Mouse (Mus musculus): ENCODE data around the gene Gm10837. TPM values are rescaled to one million over a fixed set of nuclear protein-coding genes. Genes with fewer than 3 reads are reported as not detected.
"Not testable (repeated sequence)": the region's sequence is repeated elsewhere in the genome, so short reads cannot be mapped to it uniquely, and the experiment has no call there.

The Gm10837 gene
- polyA plus RNA-seq, 1 experiment from 2014 or later = 0.48 TPM

GRCm38 (mm10) chr14:122453996-122454738 is 36.2 kb upstream of the Gm10837 start:
- ATAC-seq (replicated peaks; ENCODE audit: low FRiP score) (peak; percentile 70), DNase-seq (ENCODE audit: low spot score) (peak; percentile 72)
- peaks cover 21% of the 10 kb centered on the region; the same call in 1 of the 2 replicates for H3K27me3 ChIP-seq (ENCODE audit: control insufficient read depth, insufficient read depth, low read length)
- peak overlapping the region; percentile 93 for H3K27ac ChIP-seq (ENCODE audit: low read depth, low read length)
- H3K4me2 ChIP-seq (ENCODE audit: low read depth, low read length, severe bottlenecking) = peak overlapping the region; percentile 42
- H3K4me3 ChIP-seq (ENCODE audit: low read depth, low read length) = peak overlapping the region; percentile 11; the same call in 1 of the 2 replicates
- H3K4me1 ChIP-seq (replicated peaks; ENCODE audit: control insufficient read depth, insufficient read depth, low read length) = peaks cover 36% of the 10 kb centered on the region
- H3K9me3 ChIP-seq (ENCODE audit: control insufficient read depth, low read length) = no peaks in the 10 kb centered on the region
- peak overlapping the region; percentile 2; the same call in 1 of the 2 replicates for H3K9ac ChIP-seq (ENCODE audit: low read length)
- no peaks in the 10 kb centered on the region for H3K36me3 ChIP-seq (ENCODE audit: control insufficient read depth, insufficient read depth, low read length)
- WGBS = 6% methylated on average over 12 of the region's 12 CpGs

DNA sequence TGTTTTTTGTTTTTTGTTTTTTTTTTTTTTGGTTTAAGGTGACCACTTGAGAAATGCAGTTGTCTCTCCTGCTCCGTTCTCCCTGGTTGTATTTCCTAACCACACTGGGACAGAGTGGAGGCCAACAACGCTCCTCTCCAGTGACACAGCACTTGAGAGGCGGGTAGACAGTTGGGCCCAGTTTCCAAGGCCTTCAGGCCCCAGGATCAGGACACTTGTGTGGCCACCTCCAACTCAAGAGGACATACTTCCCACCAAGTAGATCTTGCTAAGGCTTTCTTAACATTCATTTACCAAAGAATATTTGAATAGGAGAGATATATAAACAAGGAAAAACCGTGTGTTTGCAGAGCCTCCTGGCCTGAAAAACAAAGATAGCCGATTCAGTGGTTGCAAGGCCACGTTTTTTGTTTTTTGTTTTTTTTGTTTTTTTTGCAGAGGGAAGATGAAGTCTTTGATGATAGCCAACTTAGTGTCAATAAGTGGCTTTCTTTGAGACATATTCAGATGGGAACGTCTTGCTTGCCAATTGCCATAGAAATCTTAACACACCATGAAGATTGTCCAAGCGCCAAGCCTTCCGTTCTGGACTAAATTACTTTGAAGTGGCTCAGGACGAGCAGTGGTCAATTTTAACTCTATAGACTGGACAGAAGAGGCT is 35.4 kb upstream of the Gm10837 start:
- no peak for ATAC-seq (replicated peaks; ENCODE audit: low FRiP score)
- 19% methylated on average over 10 of the region's 10 CpGs for WGBS
- Histone ChIP-seq H3K4me3 (ENCODE audit: low read depth, low read length) (no peak overlapping the region), H3K4me2 (ENCODE audit: low read depth, low read length, severe bottlenecking) (no peak overlapping the region), H3K27ac (ENCODE audit: low read depth, low read length) (peak overlapping the region; percentile 93), H3K27me3 (ENCODE audit: control insufficient read depth, insufficient read depth, low read length) (peaks cover 16% of the 10 kb centered on the region; the same call in 1 of the 2 replicates), H3K9ac (ENCODE audit: low read length) (peak overlapping the region; percentile 43; the same call in 1 of the 2 replicates), H3K4me1 (replicated peaks; ENCODE audit: control insufficient read depth, insufficient read depth, low read length) (peaks cover 33% of the 10 kb centered on the region), H3K9me3 (ENCODE audit: control insufficient read depth, low read length) (no peaks in the 10 kb centered on the region), H3K36me3 (ENCODE audit: control insufficient read depth, insufficient read depth, low read length) (no peaks in the 10 kb centered on the region)
- no peak for DNase-seq (ENCODE audit: low spot score)

DNA sequence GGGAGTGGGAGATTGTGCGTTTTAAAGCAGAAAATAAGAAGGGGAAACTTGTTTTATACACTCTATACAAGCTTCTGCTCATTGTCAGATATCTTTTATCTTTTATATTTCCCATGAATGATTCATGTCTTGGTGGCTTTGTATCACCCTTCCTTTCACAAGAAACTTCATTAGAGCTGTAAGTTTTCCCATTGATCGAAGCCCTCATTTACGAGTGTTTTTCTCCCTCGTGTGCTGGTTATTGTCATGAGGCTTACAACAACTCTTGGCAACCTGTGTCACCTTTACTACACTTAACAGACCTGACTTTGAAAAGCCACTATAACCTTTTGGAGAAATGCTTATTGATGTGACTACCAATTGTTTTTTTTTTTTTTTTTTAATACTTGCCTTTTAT is 34.8 kb upstream of the Gm10837 start:
- 12% methylated on average over 4 of the region's 4 CpGs for WGBS
- H3K4me2 ChIP-seq (ENCODE audit: low read depth, low read length, severe bottlenecking) = no peak overlapping the region
- H3K36me3 ChIP-seq (ENCODE audit: control insufficient read depth, insufficient read depth, low read length) = no peaks in the 10 kb centered on the region
- ATAC-seq (replicated peaks; ENCODE audit: low FRiP score) (no peak), DNase-seq (ENCODE audit: low spot score) (no peak)
- no peak overlapping the region for H3K9ac ChIP-seq (ENCODE audit: low read length)
- no peak overlapping the region for H3K4me3 ChIP-seq (ENCODE audit: low read depth, low read length)
- H3K9me3 ChIP-seq (ENCODE audit: control insufficient read depth, low read length) = no peaks in the 10 kb centered on the region
- peak overlapping the region; percentile 93 for H3K27ac ChIP-seq (ENCODE audit: low read depth, low read length)
- H3K4me1 ChIP-seq (replicated peaks; ENCODE audit: control insufficient read depth, insufficient read depth, low read length) = peaks cover 28% of the 10 kb centered on the region
- H3K27me3 ChIP-seq (ENCODE audit: control insufficient read depth, insufficient read depth, low read length) = peaks cover 11% of the 10 kb centered on the region; the same call in 1 of the 2 replicates

- H3K27me3 ChIP-seq (ENCODE audit: control insufficient read depth, insufficient read depth, low read length); H3K36me3 ChIP-seq (ENCODE audit: control insufficient read depth, insufficient read depth, low read length); DNase-seq (ENCODE audit: low spot score); ATAC-seq (replicated peaks; ENCODE audit: low FRiP score); H3K9me3 ChIP-seq (ENCODE audit: control insufficient read depth, low read length); H3K27ac ChIP-seq (ENCODE audit: low read depth, low read length): not testable (repeated sequence)
- WGBS = 72% methylated on average over 9 of the region's 12 CpGs
- Histone ChIP-seq H3K4me3 (ENCODE audit: low read depth, low read length) (peak overlapping the region; percentile 19; the same call in 1 of the 2 replicates), H3K4me1 (replicated peaks; ENCODE audit: control insufficient read depth, insufficient read depth, low read length) (peaks cover 13% of the 10 kb centered on the region), H3K4me2 (ENCODE audit: low read depth, low read length, severe bottlenecking) (peak overlapping the region; percentile 48; the same call in 1 of the 2 replicates), H3K9ac (ENCODE audit: low read length) (peak overlapping the region; percentile 57; the same call in 1 of the 2 replicates)
Measured at GRCm38 (mm10) chr14:122459332-122459731, 31.1 kb upstream of the Gm10837 start.

DNA sequence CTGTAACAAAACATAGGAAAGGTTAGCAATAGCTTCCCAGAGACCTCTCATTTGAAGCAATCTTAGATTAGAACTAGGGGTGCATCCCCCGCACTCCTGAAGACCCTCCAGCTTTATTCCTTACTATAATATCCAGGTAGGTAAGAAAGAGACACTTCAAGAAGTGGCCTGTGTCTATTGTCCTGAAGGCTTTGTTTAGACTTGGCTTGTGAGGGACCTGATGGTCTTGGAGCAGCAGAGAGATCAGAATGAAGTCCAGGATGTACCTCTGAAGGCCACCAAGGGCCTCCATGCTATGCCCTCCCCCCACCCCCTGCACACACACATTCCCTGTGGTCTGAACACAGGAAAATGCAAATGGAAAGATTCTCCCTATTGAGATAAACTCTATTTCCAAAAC is 30.6 kb upstream of the Gm10837 start:
- DNase-seq (ENCODE audit: low spot score) = no peak
- H3K9ac ChIP-seq (ENCODE audit: low read length) = peak overlapping the region; percentile 57
- WGBS = 92% methylated on average over 1 of the region's 1 CpGs
- ATAC-seq (replicated peaks; ENCODE audit: low FRiP score) = no peak
- no peaks in the 10 kb centered on the region for H3K9me3 ChIP-seq (ENCODE audit: control insufficient read depth, low read length)
- H3K36me3 ChIP-seq (ENCODE audit: control insufficient read depth, insufficient read depth, low read length) = no peaks in the 10 kb centered on the region
- H3K27ac ChIP-seq (ENCODE audit: low read depth, low read length) = 0 out of 2 replicates have a peak overlapping the region, but pooled peaks have one; percentile 5
- H3K27me3 ChIP-seq (ENCODE audit: control insufficient read depth, insufficient read depth, low read length) = peaks cover 4% of the 10 kb centered on the region; the same call in 1 of the 2 replicates
- peaks cover 10% of the 10 kb centered on the region for H3K4me1 ChIP-seq (replicated peaks; ENCODE audit: control insufficient read depth, insufficient read depth, low read length)
- H3K4me3 ChIP-seq (ENCODE audit: low read depth, low read length) = peak overlapping the region; percentile 19
- H3K4me2 ChIP-seq (ENCODE audit: low read depth, low read length, severe bottlenecking) = peak overlapping the region; percentile 48

DNA sequence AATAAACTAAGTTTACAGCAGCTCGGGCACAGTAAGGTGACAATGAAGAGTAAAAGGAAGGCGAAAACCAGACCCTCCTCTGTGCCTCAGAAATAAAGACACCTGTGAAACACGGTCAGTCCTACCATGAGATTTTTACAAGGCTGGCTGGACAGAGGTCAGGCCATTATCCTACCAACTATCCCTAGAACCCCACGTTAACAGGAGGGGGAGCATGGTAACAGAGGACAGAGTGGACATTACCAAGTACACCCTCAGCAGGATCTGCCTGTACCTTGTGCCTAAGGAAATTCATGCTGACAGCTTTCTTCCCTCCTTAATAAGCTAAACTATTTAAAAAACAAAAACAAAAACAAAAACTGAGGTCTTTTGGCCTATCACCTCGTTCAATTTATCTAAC is 30.2 kb upstream of the Gm10837 start:
- no peak for ATAC-seq (replicated peaks; ENCODE audit: low FRiP score)
- peaks cover 4% of the 10 kb centered on the region; the same call in 1 of the 2 replicates for H3K27me3 ChIP-seq (ENCODE audit: control insufficient read depth, insufficient read depth, low read length)
- H3K27ac ChIP-seq (ENCODE audit: low read depth, low read length) = 0 out of 2 replicates have a peak overlapping the region, but pooled peaks have one; percentile 5
- peaks cover 6% of the 10 kb centered on the region; the same call in 1 of the 2 replicates for H3K4me1 ChIP-seq (replicated peaks; ENCODE audit: control insufficient read depth, insufficient read depth, low read length)
- DNase-seq (ENCODE audit: low spot score) = no peak
- no peaks in the 10 kb centered on the region for H3K36me3 ChIP-seq (ENCODE audit: control insufficient read depth, insufficient read depth, low read length)
- H3K9ac ChIP-seq (ENCODE audit: low read length) = peak overlapping the region; percentile 57
- WGBS = 40% methylated on average over 5 of the region's 5 CpGs
- H3K4me2 ChIP-seq (ENCODE audit: low read depth, low read length, severe bottlenecking) = peak overlapping the region; percentile 48
- H3K9me3 ChIP-seq (ENCODE audit: control insufficient read depth, low read length) = no peaks in the 10 kb centered on the region
- H3K4me3 ChIP-seq (ENCODE audit: low read depth, low read length) = peak overlapping the region; percentile 19

DNA sequence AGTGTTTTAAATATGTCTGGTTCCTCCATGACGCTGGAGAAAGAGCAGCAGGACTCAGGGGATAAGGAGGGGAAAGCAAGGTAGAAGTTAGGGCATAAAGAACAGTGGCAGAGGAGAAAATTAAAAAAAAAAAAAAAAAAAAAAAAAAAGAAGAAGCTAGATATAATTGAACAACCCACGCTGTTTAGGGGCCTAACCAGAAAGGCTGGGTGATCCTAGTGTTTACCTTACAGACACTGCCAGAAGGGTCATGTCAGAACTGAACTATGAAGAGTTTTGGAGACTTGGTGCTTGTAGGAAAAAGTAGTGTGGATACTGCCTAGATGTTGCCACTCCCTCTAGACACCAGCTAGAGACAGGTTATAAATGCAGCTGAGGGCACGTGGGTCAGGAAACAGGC is 28.9 kb upstream of the Gm10837 start:
- ATAC-seq (replicated peaks; ENCODE audit: low FRiP score) (no peak), DNase-seq (ENCODE audit: low spot score) (no peak)
- peak overlapping the region; percentile 75 for H3K4me2 ChIP-seq (ENCODE audit: low read depth, low read length, severe bottlenecking)
- H3K27ac ChIP-seq (ENCODE audit: low read depth, low read length) = peak overlapping the region; percentile 99
- peaks cover 5% of the 10 kb centered on the region; the same call in 1 of the 2 replicates for H3K4me1 ChIP-seq (replicated peaks; ENCODE audit: control insufficient read depth, insufficient read depth, low read length)
- H3K27me3 ChIP-seq (ENCODE audit: control insufficient read depth, insufficient read depth, low read length) = peaks cover 4% of the 10 kb centered on the region; the same call in 1 of the 2 replicates
- H3K9ac ChIP-seq (ENCODE audit: low read length) = peak overlapping the region; percentile 98
- peak overlapping the region; percentile 80 for H3K4me3 ChIP-seq (ENCODE audit: low read depth, low read length)
- no peaks in the 10 kb centered on the region for H3K36me3 ChIP-seq (ENCODE audit: control insufficient read depth, insufficient read depth, low read length)
- H3K9me3 ChIP-seq (ENCODE audit: control insufficient read depth, low read length) = no peaks in the 10 kb centered on the region
- WGBS = 20% methylated on average over 3 of the region's 3 CpGs

GRCm38 (mm10) chr14:122461966-122462365 is 28.4 kb upstream of the Gm10837 start:
- peak overlapping the region; percentile 75 for H3K4me2 ChIP-seq (ENCODE audit: low read depth, low read length, severe bottlenecking)
- H3K27me3 ChIP-seq (ENCODE audit: control insufficient read depth, insufficient read depth, low read length) = peaks cover 8% of the 10 kb centered on the region
- no peak for ATAC-seq (replicated peaks; ENCODE audit: low FRiP score)
- no peaks in the 10 kb centered on the region for H3K36me3 ChIP-seq (ENCODE audit: control insufficient read depth, insufficient read depth, low read length)
- peak overlapping the region; percentile 80 for H3K4me3 ChIP-seq (ENCODE audit: low read depth, low read length)
- peaks cover 5% of the 10 kb centered on the region; the same call in 1 of the 2 replicates for H3K4me1 ChIP-seq (replicated peaks; ENCODE audit: control insufficient read depth, insufficient read depth, low read length)
- H3K9ac ChIP-seq (ENCODE audit: low read length) = peak overlapping the region; percentile 98
- 11% methylated on average over 9 of the region's 9 CpGs for WGBS
- no peaks in the 10 kb centered on the region for H3K9me3 ChIP-seq (ENCODE audit: control insufficient read depth, low read length)
- peak overlapping the region; percentile 99 for H3K27ac ChIP-seq (ENCODE audit: low read depth, low read length)
- DNase-seq (ENCODE audit: low spot score) = peak; percentile 66

All from forebrain, embryonic 11.5 days (tissue).